Mouse (Mus musculus): ENCODE measurements at regions not wholly inside any gene's neighbourhood (a gene's known extent, or its start where the extent isn't known, plus 50 kb on each side); places are given as distances from the start of the nearest gene placed in this dataset.

DNA sequence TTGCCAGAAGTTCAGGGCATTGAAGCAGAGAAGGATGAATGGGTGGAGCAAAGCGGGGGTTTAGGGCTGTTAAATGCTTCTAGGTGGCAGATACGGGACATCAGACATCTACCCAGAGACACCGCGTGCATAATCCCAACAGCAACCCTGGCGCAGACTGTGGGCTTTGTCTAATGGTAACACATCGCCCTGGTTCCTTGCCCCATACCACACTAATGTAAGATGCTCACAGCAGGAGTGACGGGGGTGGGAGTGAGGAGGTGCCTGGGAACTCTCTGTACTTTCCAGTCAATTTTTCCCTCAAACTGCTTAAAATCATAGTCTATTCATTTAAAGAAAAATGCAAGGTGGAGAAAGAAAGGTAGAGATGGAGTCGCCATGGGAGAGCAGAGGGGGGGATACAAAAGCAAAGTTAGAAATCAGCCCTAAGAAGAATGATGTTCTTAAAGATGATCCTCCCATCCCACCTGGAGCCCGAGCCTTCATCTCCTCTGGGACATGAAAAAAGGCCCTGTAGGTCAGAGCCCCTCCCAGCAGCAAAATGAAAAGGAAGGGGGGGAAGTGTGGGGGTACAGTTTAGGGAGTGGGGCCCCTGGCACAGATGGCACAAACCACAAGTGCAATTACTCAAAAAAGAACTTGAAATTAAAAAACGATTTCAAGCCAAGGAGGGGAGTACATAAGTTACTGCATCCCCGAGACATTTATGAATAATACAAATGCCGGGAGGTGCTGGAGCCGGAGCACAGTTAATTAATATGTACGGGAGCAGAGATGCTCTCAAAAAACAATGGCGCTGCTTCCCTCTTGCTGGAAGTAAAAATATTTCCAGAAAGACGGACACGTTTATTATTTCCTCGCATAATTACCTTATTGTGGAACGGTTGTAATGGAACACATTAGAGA, 167.0 kb upstream of the Sdk2 start:
- no peak for ATAC-seq
- 54% methylated on average over 19 of the region's 19 CpGs for WGBS

DNA sequence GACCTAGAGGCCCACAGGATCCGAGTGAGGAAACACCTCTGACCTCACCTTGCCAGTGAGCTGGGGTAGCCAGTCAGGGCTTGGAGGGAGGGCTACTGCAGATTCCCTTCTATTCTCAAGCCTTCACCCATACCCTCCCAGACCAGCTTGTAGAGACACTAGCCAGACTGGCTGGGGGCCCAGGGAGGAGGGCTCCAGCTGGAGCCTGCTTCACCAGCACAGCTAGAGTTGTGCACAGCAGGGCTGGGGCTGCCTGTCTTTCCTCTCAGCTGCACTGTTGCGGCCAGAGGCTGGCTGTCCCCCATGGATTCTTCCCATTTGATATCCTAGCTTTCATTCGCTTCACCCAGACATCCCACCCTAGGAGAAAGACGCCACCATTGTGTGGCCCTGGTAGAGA, 165.0 kb upstream of the Sdk2 start:
- TF ChIP-seq CTCF (IDR thresholded peaks at IDR 0.05; ENCODE audit: low read depth): no peak
- Histone ChIP-seq H3K4me2 (ENCODE audit: low read depth, low read length) (no peak overlapping the region), H3K9ac (replicated peaks; ENCODE audit: low read length) (no peak overlapping the region), H3K4me1 (ENCODE audit: insufficient read depth, low read length) (peaks cover 6% of the 10 kb centered on the region), H3K9me3 (ENCODE audit: low read length) (no peaks in the 10 kb centered on the region), H3K36me3 (ENCODE audit: insufficient read depth, low read length) (no peaks in the 10 kb centered on the region), H3K27me3 (ENCODE audit: insufficient read depth, low read length) (no peaks in the 10 kb centered on the region), H3K4me3 (ENCODE audit: low read length) (no peak overlapping the region), H3K27ac (no peak overlapping the region)
- ATAC-seq: 0 out of 2 replicates have a peak, but pooled peaks have one; percentile 32
- peak; percentile 32 for DNase-seq (ENCODE audit: low spot score)
- WGBS: 53% methylated on average over 4 of the region's 4 CpGs

More for the DNA sequence above, 167.0 kb upstream of the Sdk2 start:
- Histone ChIP-seq H3K4me2 (ENCODE audit: low read depth, low read length) (0 out of 2 replicates have a peak overlapping the region, but pooled peaks have one; percentile 3), H3K4me3 (ENCODE audit: low read length) (no peak overlapping the region), H3K9me3 (ENCODE audit: low read length) (no peaks in the 10 kb centered on the region), H3K27ac (no peak overlapping the region), H3K27me3 (ENCODE audit: insufficient read depth, low read length) (no peaks in the 10 kb centered on the region), H3K36me3 (ENCODE audit: insufficient read depth, low read length) (no peaks in the 10 kb centered on the region), H3K4me1 (ENCODE audit: insufficient read depth, low read length) (peaks cover 6% of the 10 kb centered on the region), H3K9ac (replicated peaks; ENCODE audit: low read length) (no peak overlapping the region)
- TF ChIP-seq CTCF (IDR thresholded peaks at IDR 0.05; ENCODE audit: low read depth): no peak
- no peak for DNase-seq (ENCODE audit: low spot score)

DNA sequence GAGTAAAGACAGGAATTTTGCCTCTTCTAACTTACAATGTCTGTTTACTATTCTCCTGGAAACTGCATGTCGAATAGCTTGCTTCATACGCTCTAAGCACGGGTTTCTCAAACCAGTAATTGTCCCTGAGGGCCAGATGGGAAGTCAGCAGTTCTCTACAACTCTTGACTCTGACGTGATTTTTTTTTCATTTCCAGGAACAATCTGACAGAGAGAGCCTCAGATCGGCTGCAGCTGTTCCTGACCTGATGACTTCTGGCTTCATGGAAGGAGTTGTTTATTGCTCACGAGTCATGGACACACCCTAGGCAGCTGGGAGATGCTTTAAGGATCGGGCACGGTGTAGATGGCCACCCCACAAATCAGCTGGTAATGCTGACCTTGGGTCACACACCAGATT, 162.9 kb upstream of the Sdk2 start:
- TF ChIP-seq CTCF (IDR thresholded peaks at IDR 0.05; ENCODE audit: low read depth): no peak
- DNase-seq (ENCODE audit: low spot score): no peak
- H3K36me3 ChIP-seq (ENCODE audit: insufficient read depth, low read length): no peaks in the 10 kb centered on the region
- no peaks in the 10 kb centered on the region for H3K9me3 ChIP-seq (ENCODE audit: low read length)
- ATAC-seq: no peak
- H3K4me3 ChIP-seq (ENCODE audit: low read length): no peak overlapping the region
- H3K27ac ChIP-seq: no peak overlapping the region
- no peaks in the 10 kb centered on the region for H3K27me3 ChIP-seq (ENCODE audit: insufficient read depth, low read length)
- peaks cover 6% of the 10 kb centered on the region for H3K4me1 ChIP-seq (ENCODE audit: insufficient read depth, low read length)
- WGBS: 69% methylated on average over 8 of the region's 8 CpGs
- no peak overlapping the region for H3K4me2 ChIP-seq (ENCODE audit: low read depth, low read length)
- no peak overlapping the region for H3K9ac ChIP-seq (replicated peaks; ENCODE audit: low read length)

DNA sequence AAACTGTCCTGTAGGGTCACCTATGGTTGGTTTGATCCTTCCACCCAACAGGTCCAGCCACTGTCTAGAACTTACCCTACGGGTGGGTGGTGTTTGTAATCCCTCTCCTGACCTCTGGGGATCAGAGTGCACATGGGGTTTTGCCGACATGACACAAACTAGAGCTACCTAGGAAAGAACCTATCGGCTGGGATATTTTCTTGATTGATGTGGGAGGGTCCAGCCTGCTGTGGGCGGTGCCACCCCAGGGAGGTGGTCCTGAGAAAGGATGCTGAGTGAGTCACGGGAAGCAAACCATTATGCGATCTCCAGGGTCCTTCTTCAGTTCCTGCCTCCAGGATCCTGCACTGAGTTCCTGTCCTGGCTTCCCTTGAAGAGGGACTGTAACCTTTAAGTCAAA, 162.3 kb upstream of the Sdk2 start:
- WGBS: 92% methylated on average over 6 of the region's 6 CpGs

DNA sequence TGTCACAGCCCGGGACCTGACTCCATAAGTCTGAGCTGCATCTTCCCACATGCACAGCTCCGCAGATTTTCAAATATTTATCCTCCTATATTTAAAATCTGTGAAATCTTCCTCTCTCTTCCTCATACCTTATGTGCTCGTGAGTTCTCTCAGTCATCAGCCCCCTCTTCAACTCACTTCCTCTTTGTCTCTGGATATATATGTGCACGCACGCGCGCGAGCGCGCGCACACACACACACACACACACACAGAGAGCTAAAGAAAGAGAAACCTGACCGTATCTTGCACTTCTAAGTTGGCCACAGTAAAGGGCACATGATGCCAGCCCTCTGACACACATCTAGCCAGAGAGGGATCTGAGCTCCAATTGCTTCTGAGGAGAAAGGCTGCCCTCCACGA, 159.7 kb upstream of the Sdk2 start:
- Histone ChIP-seq H3K9ac (replicated peaks; ENCODE audit: low read length) (no peak overlapping the region), H3K4me2 (ENCODE audit: low read depth, low read length) (no peak overlapping the region), H3K4me1 (ENCODE audit: insufficient read depth, low read length) (no peaks in the 10 kb centered on the region; the same call in 1 of the 2 replicates), H3K9me3 (ENCODE audit: low read length) (no peaks in the 10 kb centered on the region), H3K27me3 (ENCODE audit: insufficient read depth, low read length) (no peaks in the 10 kb centered on the region), H3K4me3 (ENCODE audit: low read length) (no peak overlapping the region), H3K27ac (no peak overlapping the region), H3K36me3 (ENCODE audit: insufficient read depth, low read length) (no peaks in the 10 kb centered on the region)
- DNase-seq (ENCODE audit: low spot score) (no peak), ATAC-seq (no peak)
- TF ChIP-seq CTCF (IDR thresholded peaks at IDR 0.05; ENCODE audit: low read depth): no peak
- 90% methylated on average over 13 of the region's 13 CpGs for WGBS

More for the DNA sequence above, 162.3 kb upstream of the Sdk2 start:
- peaks cover 6% of the 10 kb centered on the region for H3K4me1 ChIP-seq (ENCODE audit: insufficient read depth, low read length)
- H3K27me3 ChIP-seq (ENCODE audit: insufficient read depth, low read length): no peaks in the 10 kb centered on the region
- no peak overlapping the region for H3K4me2 ChIP-seq (ENCODE audit: low read depth, low read length)
- no peak overlapping the region for H3K9ac ChIP-seq (replicated peaks; ENCODE audit: low read length)
- ATAC-seq (no peak), DNase-seq (ENCODE audit: low spot score) (no peak)
- no peak overlapping the region for H3K4me3 ChIP-seq (ENCODE audit: low read length)
- no peak for TF ChIP-seq CTCF (IDR thresholded peaks at IDR 0.05; ENCODE audit: low read depth)
- no peaks in the 10 kb centered on the region for H3K36me3 ChIP-seq (ENCODE audit: insufficient read depth, low read length)
- no peak overlapping the region for H3K27ac ChIP-seq
- no peaks in the 10 kb centered on the region for H3K9me3 ChIP-seq (ENCODE audit: low read length)

DNA sequence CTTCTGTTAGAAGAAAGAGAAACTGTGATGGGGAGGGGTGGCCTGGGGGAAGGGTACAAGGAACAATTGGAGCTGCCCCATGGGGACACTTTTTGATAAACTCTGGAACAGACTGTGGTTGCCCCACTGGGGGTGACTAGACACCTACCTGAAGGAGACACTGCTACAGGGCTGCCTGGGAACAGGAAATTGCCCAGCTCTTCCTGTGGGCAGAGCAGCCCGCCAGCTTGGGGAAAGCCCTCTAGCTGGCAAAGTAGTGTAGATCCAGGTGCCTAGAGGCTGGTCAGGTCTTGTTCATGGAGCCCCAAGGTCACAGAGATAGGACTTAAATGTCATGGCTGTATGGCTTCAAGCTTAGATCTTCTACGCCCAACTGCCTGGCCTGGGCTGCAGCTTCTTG, 157.9 kb upstream of the Sdk2 start:
- Histone ChIP-seq H3K27ac (no peak overlapping the region), H3K9me3 (ENCODE audit: low read length) (no peaks in the 10 kb centered on the region), H3K4me3 (ENCODE audit: low read length) (no peak overlapping the region), H3K4me1 (ENCODE audit: insufficient read depth, low read length) (no peaks in the 10 kb centered on the region), H3K4me2 (ENCODE audit: low read depth, low read length) (no peak overlapping the region), H3K36me3 (ENCODE audit: insufficient read depth, low read length) (no peaks in the 10 kb centered on the region), H3K27me3 (ENCODE audit: insufficient read depth, low read length) (no peaks in the 10 kb centered on the region), H3K9ac (replicated peaks; ENCODE audit: low read length) (no peak overlapping the region)
- TF ChIP-seq CTCF (IDR thresholded peaks at IDR 0.05; ENCODE audit: low read depth): no peak
- WGBS: 95% methylated on average over 2 of the region's 2 CpGs
- ATAC-seq (no peak), DNase-seq (ENCODE audit: low spot score) (no peak)

DNA sequence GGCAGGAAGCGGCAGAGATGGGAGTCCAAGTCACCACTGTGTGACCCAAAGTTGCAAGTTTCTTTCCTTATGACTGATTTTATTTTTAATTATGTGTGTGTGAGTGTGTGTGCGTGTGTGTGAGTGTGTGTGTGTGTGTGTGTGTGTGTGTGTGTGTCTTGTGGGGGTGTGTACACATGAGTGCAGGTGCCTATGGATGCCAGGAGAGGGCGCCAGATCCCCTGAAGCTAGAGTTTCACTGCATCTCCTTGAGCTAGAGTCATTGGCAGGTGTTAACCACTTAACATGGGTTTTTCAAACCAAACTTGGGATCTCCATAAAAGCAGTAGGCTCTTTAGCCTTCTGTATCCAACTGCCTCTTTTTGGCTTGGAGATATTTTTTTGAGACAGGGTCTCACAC, 156.2 kb upstream of the Sdk2 start:
- H3K27me3 ChIP-seq (ENCODE audit: insufficient read depth, low read length): no peaks in the 10 kb centered on the region
- H3K36me3 ChIP-seq (ENCODE audit: insufficient read depth, low read length): no peaks in the 10 kb centered on the region
- H3K4me2 ChIP-seq (ENCODE audit: low read depth, low read length): no peak overlapping the region
- ATAC-seq: no peak
- no peaks in the 10 kb centered on the region for H3K9me3 ChIP-seq (ENCODE audit: low read length)
- no peak overlapping the region for H3K27ac ChIP-seq
- DNase-seq (ENCODE audit: low spot score): no peak
- WGBS: 81% methylated on average over 3 of the region's 3 CpGs
- TF ChIP-seq CTCF (IDR thresholded peaks at IDR 0.05; ENCODE audit: low read depth): 0 out of 2 replicates have a peak, but pooled peaks have one; percentile 11
- no peak overlapping the region for H3K9ac ChIP-seq (replicated peaks; ENCODE audit: low read length)
- H3K4me1 ChIP-seq (ENCODE audit: insufficient read depth, low read length): peaks cover 5% of the 10 kb centered on the region
- H3K4me3 ChIP-seq (ENCODE audit: low read length): no peak overlapping the region
